Mouse (Mus musculus): Measurements from ENCODE around the gene Runx3. TPM values are rescaled to one million over a fixed set of nuclear protein-coding genes. Genes with fewer than 3 reads are reported as not detected.
"Not testable (repeated sequence)": the region's sequence is repeated elsewhere in the genome, so short reads cannot be mapped to it uniquely, and the experiment has no call there.

The Runx3 gene
- total RNA-seq, 2 experiments from 2014 or later, result 0.72 to 2.4 TPM

GRCm38 (mm10) chr4:135166413-135167225 is 46.2 kb downstream of the Runx3 start:
- intact Hi-C loops (cut with DNase I), result no loop called here

GRCm38 (mm10) chr4:135167816-135168527 is 47.5 kb downstream of the Runx3 start:
- DNase-seq, result no peak
- intact Hi-C loops (cut with DNase I), result no loop called here

More at GRCm38 (mm10) chr4:135166413-135167225, 46.2 kb downstream of the Runx3 start:
- DNase-seq, result no peak

- no peak for DNase-seq
- intact Hi-C loops (cut with DNase I), result no loop called here
These were observed 48.6 kb downstream of the Runx3 start for GRCm38 (mm10) chr4:135169096-135169495.

GRCm38 (mm10) chr4:135169501-135169900 is 49.0 kb downstream of the Runx3 start:
- DNase-seq, result no peak
- intact Hi-C loops (cut with DNase I), result no loop called here

- intact Hi-C loops (cut with DNase I), result no loop called here
- no peak for DNase-seq
These were observed 50.9 kb downstream of the Runx3 start for GRCm38 (mm10) chr4:135171304-135171875.

GRCm38 (mm10) chr4:135175406-135176120 is 55.1 kb downstream of the Runx3 start:
- DNase-seq, result peak; percentile 23 to 32
- intact Hi-C loops (cut with DNase I), result no loop called here

- intact Hi-C loops (cut with DNase I), result no loop called here
- no peak for DNase-seq
These were observed 57.1 kb downstream of the Runx3 start for GRCm38 (mm10) chr4:135177568-135177967.

GRCm38 (mm10) chr4:135179077-135179481 is 58.6 kb downstream of the Runx3 start:
- intact Hi-C loops (cut with DNase I), result no loop called here

GRCm38 (mm10) chr4:135181819-135182218 is 61.4 kb downstream of the Runx3 start:
- intact Hi-C loops (cut with DNase I), result no loop called here
- no peak for DNase-seq

More at GRCm38 (mm10) chr4:135179077-135179481, 58.6 kb downstream of the Runx3 start:
- peak; percentile 42 to 57 for DNase-seq

- DNase-seq; intact Hi-C loops (cut with DNase I): not testable (repeated sequence)
These were observed 63.8 kb downstream of the Runx3 start for GRCm38 (mm10) chr4:135184277-135184676.

GRCm38 (mm10) chr4:135189452-135190008 is 69.1 kb downstream of the Runx3 start:
- DNase-seq, result peak; percentile 40 to 59

GRCm38 (mm10) chr4:135190364-135190763 is 69.9 kb downstream of the Runx3 start:
- intact Hi-C loops (cut with DNase I), result no loop called here
- DNase-seq, result no peak

More at GRCm38 (mm10) chr4:135189452-135190008, 69.1 kb downstream of the Runx3 start:
- intact Hi-C loops (cut with DNase I), result no loop called here

- DNase-seq, result no peak
- intact Hi-C loops (cut with DNase I), result no loop called here
These were observed 70.7 kb downstream of the Runx3 start for GRCm38 (mm10) chr4:135191185-135191584.

- no peak for DNase-seq
- intact Hi-C loops (cut with DNase I), result no loop called here
These were observed 71.2 kb downstream of the Runx3 start for GRCm38 (mm10) chr4:135191604-135192003.

- intact Hi-C loops (cut with DNase I), result no loop called here
- DNase-seq, result peak in 1 of 2 experiments; percentile 16
These were observed 72.4 kb downstream of the Runx3 start for GRCm38 (mm10) chr4:135192841-135193240.

- intact Hi-C loops (cut with DNase I), result no loop called here
- no peak for DNase-seq
These were observed 77.4 kb downstream of the Runx3 start for GRCm38 (mm10) chr4:135197857-135198256.

GRCm38 (mm10) chr4:135201771-135202170 is 81.3 kb downstream of the Runx3 start:
- no peak for DNase-seq
- intact Hi-C loops (cut with DNase I), result no loop called here

- intact Hi-C loops (cut with DNase I), result no loop called here
- peak in 1 of 2 experiments; percentile 31 for DNase-seq
These were observed 82.8 kb downstream of the Runx3 start for GRCm38 (mm10) chr4:135203279-135203678.

GRCm38 (mm10) chr4:135203806-135204560 is 83.5 kb downstream of the Runx3 start:
- DNase-seq, result no peak
- intact Hi-C loops (cut with DNase I), result loop anchor here (2.0 kb wide), 1 partner anchor 137 kb away; no protein-coding TSS in a partner anchor
